Mouse (Mus musculus) limb, embryonic 12.5 days (tissue): ENCODE data around the gene Stard3. TPM values are rescaled to one million over a fixed set of nuclear protein-coding genes. Genes with fewer than 3 reads are reported as not detected.

Experiments
- ATAC-seq: fragments of 200-750 bp; cut with Nextera tagmentation; 2 replicates; pipeline ENCODE4 v1.8.0; 2017; ENCODE audit warnings: low read depth, moderate TSS enrichment; ENCODE audit not compliant: insufficient number of reproducible peaks, insufficient read depth, low FRiP score, low TSS enrichment
- H3K27ac ChIP-seq: fragments of 300-500 bp; sonication (generic); 2 replicates; pipeline ENCODE4 v1.5.1; 2016; ENCODE audit warnings: mild to moderate bottlenecking, moderate library complexity
- H3K27me3 ChIP-seq: fragments of 300-500 bp; sonication (generic); 2 replicates; pipeline ENCODE4 v1.6.1; 2016; ENCODE audit warnings: mild to moderate bottlenecking, moderate library complexity
- H3K36me3 ChIP-seq: fragments of 300-500 bp; sonication (generic); 2 replicates; pipeline ENCODE4 v1.6.1; 2016; ENCODE audit warnings: mild to moderate bottlenecking, moderate library complexity
- H3K4me1 ChIP-seq: fragments of 300-500 bp; sonication (generic); replicated peaks from 2 replicates; pipeline ENCODE4 v1.6.1; 2016
- H3K4me2 ChIP-seq: fragments of 300-500 bp; sonication (generic); 2 replicates; pipeline ENCODE4 v1.6.1; 2016; ENCODE audit warnings: mild to moderate bottlenecking, moderate library complexity
- H3K4me3 ChIP-seq: fragments of 300-500 bp; sonication (generic); replicated peaks from 2 replicates; pipeline ENCODE4 v1.5.1; 2016; ENCODE audit warnings: mild to moderate bottlenecking
- H3K9ac ChIP-seq: fragments of 300-500 bp; sonication (generic); replicated peaks from 2 replicates; pipeline ENCODE4 v1.6.1; 2016; ENCODE audit warnings: mild to moderate bottlenecking, moderate library complexity
- H3K9me3 ChIP-seq: fragments of 300-500 bp; sonication (generic); 2 replicates; pipeline ENCODE4 v1.6.1; 2016; ENCODE audit warnings: mild to moderate bottlenecking, moderate library complexity
- WGBS: fragments of 180-500 bp; shearing (Covaris S2); methylation state at CpG from one replicate; pipeline ENCODE4 v1.1.7; 2016; 5-methylcytosine and 5-hydroxymethylcytosine counted together
- polyA plus RNA-seq: library from polyadenylated mRNA; unstranded; fragments of >200 nt; fragmentation: Nextera tagmentation; extraction: Ambion mirVana; gene quantifications from 2 replicates; pipeline ENCODE4 v1.2.1, GENCODE M21; 2016

Gene Stard3
- 39.9 and 41.9 TPM in 2 replicates for polyA plus RNA-seq

GRCm38 (mm10) chr11:98358161-98359083 lies at the start of gene Stard3:
Stard3 (plus strand) TSS chr11:98358368.
- Histone ChIP-seq H3K4me2 (peak within 1 kb of the TSS; percentile 81), H3K9ac (peak within 1 kb of the TSS; percentile 74), H3K4me1 (peaks cover 42% of the 10 kb centered on the region), H3K27ac (peak within 1 kb of the TSS; percentile 89), H3K27me3 (peaks cover 15% of the 10 kb centered on the region), H3K9me3 (no peaks in the 10 kb centered on the region), H3K4me3 (peak within 1 kb of the TSS; percentile 74), H3K36me3 (no peaks in the 10 kb centered on the region)
- WGBS = under 1% methylated on average over 60 of the region's 60 CpGs
- ATAC-seq = peak; percentile 79

GRCm38 (mm10) chr11:98313790-98314323 lies 44.3 kb upstream of the Stard3 start:
- Histone ChIP-seq H3K27me3 (peaks cover 93% of the 10 kb centered on the region), H3K9me3 (no peaks in the 10 kb centered on the region), H3K4me1 (no peaks in the 10 kb centered on the region), H3K4me2 (no peak overlapping the region; the same call in 1 of the 2 replicates), H3K36me3 (no peaks in the 10 kb centered on the region), H3K27ac (no peak overlapping the region), H3K4me3 (no peak overlapping the region), H3K9ac (no peak overlapping the region)
- 2% methylated on average over 26 of the region's 26 CpGs for WGBS
- no peak for ATAC-seq

- H3K27ac ChIP-seq = no peak overlapping the region
- H3K9ac ChIP-seq = no peak overlapping the region
- peaks cover 99% of the 10 kb centered on the region for H3K27me3 ChIP-seq
- H3K4me2 ChIP-seq = no peak overlapping the region
- H3K4me3 ChIP-seq = no peak overlapping the region
- no peaks in the 10 kb centered on the region for H3K9me3 ChIP-seq
- H3K36me3 ChIP-seq = no peaks in the 10 kb centered on the region
- ATAC-seq = no peak
- no peaks in the 10 kb centered on the region for H3K4me1 ChIP-seq
- WGBS = 2% methylated on average over 7 of the region's 7 CpGs
These were observed 40.7 kb upstream of the Stard3 start for GRCm38 (mm10) chr11:98317479-98317878.

GRCm38 (mm10) chr11:98318421-98319116 lies 39.6 kb upstream of the Stard3 start:
- Histone ChIP-seq H3K27me3 (peaks cover 100% of the 10 kb centered on the region), H3K9me3 (no peaks in the 10 kb centered on the region), H3K4me2 (no peak overlapping the region), H3K4me3 (no peak overlapping the region), H3K9ac (no peak overlapping the region), H3K4me1 (no peaks in the 10 kb centered on the region), H3K27ac (no peak overlapping the region), H3K36me3 (no peaks in the 10 kb centered on the region)
- 2% methylated on average over 14 of the region's 14 CpGs for WGBS
- ATAC-seq = no peak

- ATAC-seq = no peak
- Histone ChIP-seq H3K4me2 (no peak overlapping the region), H3K9me3 (no peaks in the 10 kb centered on the region), H3K36me3 (no peaks in the 10 kb centered on the region), H3K4me1 (no peaks in the 10 kb centered on the region), H3K9ac (no peak overlapping the region), H3K27ac (no peak overlapping the region), H3K27me3 (peaks cover 100% of the 10 kb centered on the region), H3K4me3 (no peak overlapping the region)
- WGBS = 3% methylated on average over 15 of the region's 15 CpGs
These were observed 39.0 kb upstream of the Stard3 start for GRCm38 (mm10) chr11:98319120-98319519.

- no peak overlapping the region for H3K27ac ChIP-seq
- H3K4me1 ChIP-seq = no peaks in the 10 kb centered on the region
- peaks cover 100% of the 10 kb centered on the region for H3K27me3 ChIP-seq
- no peaks in the 10 kb centered on the region for H3K9me3 ChIP-seq
- 20% methylated on average over 4 of the region's 4 CpGs for WGBS
- no peak overlapping the region for H3K9ac ChIP-seq
- no peak overlapping the region for H3K4me3 ChIP-seq
- no peaks in the 10 kb centered on the region for H3K36me3 ChIP-seq
- H3K4me2 ChIP-seq = no peak overlapping the region
- no peak for ATAC-seq
These were observed 38.6 kb upstream of the Stard3 start for GRCm38 (mm10) chr11:98319544-98319943.

GRCm38 (mm10) chr11:98319944-98320343 lies 38.2 kb upstream of the Stard3 start:
- H3K4me1 ChIP-seq = no peaks in the 10 kb centered on the region
- peaks cover 100% of the 10 kb centered on the region for H3K27me3 ChIP-seq
- no peaks in the 10 kb centered on the region for H3K36me3 ChIP-seq
- no peak for ATAC-seq
- no peaks in the 10 kb centered on the region for H3K9me3 ChIP-seq
- no peak overlapping the region for H3K27ac ChIP-seq
- no peak overlapping the region for H3K4me2 ChIP-seq
- H3K4me3 ChIP-seq = no peak overlapping the region
- no peak overlapping the region for H3K9ac ChIP-seq
- 2% methylated on average over 2 of the region's 2 CpGs for WGBS

GRCm38 (mm10) chr11:98320381-98320780 lies 37.8 kb upstream of the Stard3 start:
- Histone ChIP-seq H3K27me3 (peaks cover 100% of the 10 kb centered on the region), H3K27ac (no peak overlapping the region), H3K4me2 (no peak overlapping the region), H3K9me3 (no peaks in the 10 kb centered on the region), H3K4me3 (no peak overlapping the region), H3K4me1 (no peaks in the 10 kb centered on the region), H3K9ac (no peak overlapping the region), H3K36me3 (no peaks in the 10 kb centered on the region)
- no peak for ATAC-seq
- WGBS = 8% methylated on average over 12 of the region's 12 CpGs

- Histone ChIP-seq H3K36me3 (no peaks in the 10 kb centered on the region), H3K4me2 (no peak overlapping the region), H3K4me1 (no peaks in the 10 kb centered on the region), H3K4me3 (no peak overlapping the region), H3K9me3 (no peaks in the 10 kb centered on the region), H3K9ac (no peak overlapping the region), H3K27ac (no peak overlapping the region), H3K27me3 (peaks cover 100% of the 10 kb centered on the region)
- WGBS = 2% methylated on average over 30 of the region's 30 CpGs
- no peak for ATAC-seq
These were observed 37.1 kb upstream of the Stard3 start for GRCm38 (mm10) chr11:98320806-98321676.

GRCm38 (mm10) chr11:98321677-98322003 lies 36.5 kb upstream of the Stard3 start:
- Histone ChIP-seq H3K9me3 (no peaks in the 10 kb centered on the region), H3K4me3 (no peak overlapping the region), H3K36me3 (no peaks in the 10 kb centered on the region), H3K4me2 (no peak overlapping the region), H3K27ac (no peak overlapping the region), H3K27me3 (peaks cover 99% of the 10 kb centered on the region), H3K9ac (no peak overlapping the region), H3K4me1 (no peaks in the 10 kb centered on the region)
- WGBS = 3% methylated on average over 5 of the region's 5 CpGs
- ATAC-seq = no peak
